Mouse (Mus musculus): ENCODE measurements around the gene Oaf. TPM values are rescaled to one million over a fixed set of nuclear protein-coding genes. Genes with fewer than 3 reads are reported as not detected.

Oaf gene
- polyA plus RNA-seq, 1 experiment: 10.8 TPM

- DNase-seq: no peak
- Histone ChIP-seq H3K4me3 (ENCODE audit: control insufficient read depth, insufficient read depth, low read length) (no peak overlapping the region), H3K27me3 (ENCODE audit: control insufficient read depth, insufficient read depth, low read length) (no peaks in the 10 kb centered on the region), H3K27ac (ENCODE audit: control insufficient read depth, insufficient read depth, low read length) (no peak overlapping the region), H3K36me3 (ENCODE audit: control insufficient read depth, insufficient read depth, low read length) (no peaks in the 10 kb centered on the region), H3K4me1 (replicated peaks; ENCODE audit: control insufficient read depth, insufficient read depth, low read length) (peaks cover 17% of the 10 kb centered on the region; the same call in 1 of the 2 replicates)
- WGBS: 85% methylated on average over 4 of the region's 4 CpGs
- TF ChIP-seq POLR2A (IDR thresholded peaks at IDR 0.05; ENCODE audit: control insufficient read depth, extremely low read depth, insufficient read depth, low read length, poor library complexity) (no peak), CTCF (IDR thresholded peaks at IDR 0.05; ENCODE audit: borderline replicate concordance, control insufficient read depth, extremely low read depth, insufficient read depth, low read length, poor library complexity) (no peak)
Observed at GRCm38 (mm10) chr9:43262390-43262789, 22.7 kb upstream of the Oaf start.

- H3K27ac ChIP-seq (ENCODE audit: control insufficient read depth, insufficient read depth, low read length): no peak overlapping the region
- DNase-seq: no peak
- peaks cover 17% of the 10 kb centered on the region; the same call in 1 of the 2 replicates for H3K4me1 ChIP-seq (replicated peaks; ENCODE audit: control insufficient read depth, insufficient read depth, low read length)
- H3K36me3 ChIP-seq (ENCODE audit: control insufficient read depth, insufficient read depth, low read length): no peaks in the 10 kb centered on the region
- no peak overlapping the region for H3K4me3 ChIP-seq (ENCODE audit: control insufficient read depth, insufficient read depth, low read length)
- 82% methylated on average over 2 of the region's 2 CpGs for WGBS
- no peak for TF ChIP-seq POLR2A (IDR thresholded peaks at IDR 0.05; ENCODE audit: control insufficient read depth, extremely low read depth, insufficient read depth, low read length, poor library complexity)
- TF ChIP-seq CTCF (IDR thresholded peaks at IDR 0.05; ENCODE audit: borderline replicate concordance, control insufficient read depth, extremely low read depth, insufficient read depth, low read length, poor library complexity): no peak
- H3K27me3 ChIP-seq (ENCODE audit: control insufficient read depth, insufficient read depth, low read length): no peaks in the 10 kb centered on the region
Observed at GRCm38 (mm10) chr9:43261941-43262340, 22.2 kb upstream of the Oaf start.

DNA sequence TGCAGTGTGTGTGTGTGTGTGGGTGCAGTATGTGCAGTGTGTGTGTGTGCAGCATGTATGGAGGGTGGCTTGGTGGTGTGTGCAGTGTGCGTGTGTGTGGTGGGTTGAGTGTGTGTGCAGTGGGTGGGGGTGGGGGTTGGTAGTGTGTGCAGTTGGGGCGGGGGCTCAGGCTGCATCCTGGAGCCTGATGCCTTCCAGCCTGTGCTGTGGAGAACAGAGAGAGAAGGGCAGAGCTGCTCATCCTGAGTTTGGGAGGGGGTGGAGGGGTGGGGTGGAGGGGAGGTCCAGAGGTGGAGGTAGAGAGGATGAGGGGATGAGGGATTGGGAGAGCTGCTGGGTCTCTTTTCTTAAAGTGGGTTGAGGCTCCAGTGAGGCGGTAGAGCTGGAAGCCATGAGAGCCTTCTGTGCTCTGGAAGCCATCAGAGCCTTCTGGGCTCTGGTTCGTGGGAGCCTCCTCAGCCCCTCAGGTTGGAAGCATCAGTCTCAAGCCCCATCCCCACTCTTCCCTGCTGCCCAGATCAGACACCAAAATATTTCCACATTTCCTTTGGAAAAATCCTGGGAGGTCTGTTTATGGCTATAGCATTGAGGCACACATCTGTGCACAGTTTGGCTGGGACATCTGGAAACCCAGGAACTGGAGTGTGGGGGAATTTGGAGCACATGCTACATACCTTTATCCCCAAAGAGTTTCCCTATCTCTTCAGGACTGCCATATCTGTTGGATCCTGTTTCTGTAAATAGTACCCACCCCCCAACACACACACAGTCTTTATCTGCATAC, 21.6 kb upstream of the Oaf start:
- no peaks in the 10 kb centered on the region for H3K27me3 ChIP-seq (ENCODE audit: control insufficient read depth, insufficient read depth, low read length)
- no peaks in the 10 kb centered on the region for H3K36me3 ChIP-seq (ENCODE audit: control insufficient read depth, insufficient read depth, low read length)
- H3K27ac ChIP-seq (ENCODE audit: control insufficient read depth, insufficient read depth, low read length): no peak overlapping the region
- TF ChIP-seq CTCF (IDR thresholded peaks at IDR 0.05; ENCODE audit: borderline replicate concordance, control insufficient read depth, extremely low read depth, insufficient read depth, low read length, poor library complexity) (no peak), POLR2A (IDR thresholded peaks at IDR 0.05; ENCODE audit: control insufficient read depth, extremely low read depth, insufficient read depth, low read length, poor library complexity) (no peak)
- WGBS: 93% methylated on average over 4 of the region's 4 CpGs
- H3K4me3 ChIP-seq (ENCODE audit: control insufficient read depth, insufficient read depth, low read length): no peak overlapping the region
- DNase-seq: no peak
- peaks cover 17% of the 10 kb centered on the region; the same call in 1 of the 2 replicates for H3K4me1 ChIP-seq (replicated peaks; ENCODE audit: control insufficient read depth, insufficient read depth, low read length)

GRCm38 (mm10) chr9:43260661-43261060, 20.9 kb upstream of the Oaf start:
- Histone ChIP-seq H3K4me1 (replicated peaks; ENCODE audit: control insufficient read depth, insufficient read depth, low read length) (peaks cover 17% of the 10 kb centered on the region; the same call in 1 of the 2 replicates), H3K36me3 (ENCODE audit: control insufficient read depth, insufficient read depth, low read length) (no peaks in the 10 kb centered on the region), H3K27me3 (ENCODE audit: control insufficient read depth, insufficient read depth, low read length) (no peaks in the 10 kb centered on the region), H3K27ac (ENCODE audit: control insufficient read depth, insufficient read depth, low read length) (no peak overlapping the region), H3K4me3 (ENCODE audit: control insufficient read depth, insufficient read depth, low read length) (no peak overlapping the region)
- WGBS: 90% methylated on average over 7 of the region's 7 CpGs
- TF ChIP-seq CTCF (IDR thresholded peaks at IDR 0.05; ENCODE audit: borderline replicate concordance, control insufficient read depth, extremely low read depth, insufficient read depth, low read length, poor library complexity): no peak
- no peak for TF ChIP-seq POLR2A (IDR thresholded peaks at IDR 0.05; ENCODE audit: control insufficient read depth, extremely low read depth, insufficient read depth, low read length, poor library complexity)
- DNase-seq: no peak

DNA sequence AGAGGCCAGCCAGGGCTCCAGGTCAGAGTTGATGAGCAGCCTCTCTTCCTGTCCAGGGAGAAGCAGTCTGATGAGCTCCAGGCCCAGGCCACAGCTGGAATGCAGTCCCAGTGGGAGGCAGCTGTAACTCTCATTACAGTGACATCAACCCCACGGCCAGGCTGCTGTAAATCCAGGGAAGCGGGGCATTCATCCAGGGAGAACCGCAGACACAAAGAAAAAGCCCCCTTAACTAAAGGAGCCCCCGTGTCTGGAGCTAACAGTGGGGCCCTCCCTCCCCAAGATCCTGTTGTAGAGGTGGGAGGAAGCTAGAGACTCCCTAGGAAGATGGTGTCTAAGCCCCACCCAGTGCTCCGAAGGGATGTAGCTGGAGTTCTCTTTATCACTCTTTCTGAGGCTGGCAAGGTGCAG, 13.6 kb upstream of the Oaf start:
- Histone ChIP-seq H3K4me3 (ENCODE audit: control insufficient read depth, insufficient read depth, low read length) (no peak overlapping the region), H3K27ac (ENCODE audit: control insufficient read depth, insufficient read depth, low read length) (no peak overlapping the region), H3K36me3 (ENCODE audit: control insufficient read depth, insufficient read depth, low read length) (no peaks in the 10 kb centered on the region), H3K4me1 (replicated peaks; ENCODE audit: control insufficient read depth, insufficient read depth, low read length) (no peaks in the 10 kb centered on the region), H3K27me3 (ENCODE audit: control insufficient read depth, insufficient read depth, low read length) (no peaks in the 10 kb centered on the region)
- no peak for DNase-seq
- WGBS: 92% methylated on average over 5 of the region's 5 CpGs
- no peak for TF ChIP-seq POLR2A (IDR thresholded peaks at IDR 0.05; ENCODE audit: control insufficient read depth, extremely low read depth, insufficient read depth, low read length, poor library complexity)
- no peak for TF ChIP-seq CTCF (IDR thresholded peaks at IDR 0.05; ENCODE audit: borderline replicate concordance, control insufficient read depth, extremely low read depth, insufficient read depth, low read length, poor library complexity)

- WGBS: 92% methylated on average over 3 of the region's 3 CpGs
- no peak for DNase-seq
- H3K27ac ChIP-seq (ENCODE audit: control insufficient read depth, insufficient read depth, low read length): no peak overlapping the region
- H3K36me3 ChIP-seq (ENCODE audit: control insufficient read depth, insufficient read depth, low read length): no peaks in the 10 kb centered on the region
- H3K4me1 ChIP-seq (replicated peaks; ENCODE audit: control insufficient read depth, insufficient read depth, low read length): no peaks in the 10 kb centered on the region
- no peaks in the 10 kb centered on the region for H3K27me3 ChIP-seq (ENCODE audit: control insufficient read depth, insufficient read depth, low read length)
- TF ChIP-seq POLR2A (IDR thresholded peaks at IDR 0.05; ENCODE audit: control insufficient read depth, extremely low read depth, insufficient read depth, low read length, poor library complexity): no peak
- no peak for TF ChIP-seq CTCF (IDR thresholded peaks at IDR 0.05; ENCODE audit: borderline replicate concordance, control insufficient read depth, extremely low read depth, insufficient read depth, low read length, poor library complexity)
- no peak overlapping the region for H3K4me3 ChIP-seq (ENCODE audit: control insufficient read depth, insufficient read depth, low read length)
Observed at GRCm38 (mm10) chr9:43252790-43253189, 13.1 kb upstream of the Oaf start.
